Mouse (Mus musculus): Measurements from ENCODE around the gene Olfr744.
"Not testable (repeated sequence)": the region's sequence is repeated elsewhere in the genome, so short reads cannot be mapped to it uniquely, and the experiment has no call there.

Olfr744 gene

GRCm38 (mm10) chr14:50614579-50614978 is at the start of gene Olfr744:
Gene Olfr744 (plus strand): TSS chr14:50614879.
- DNase-seq: no peak

GRCm38 (mm10) chr14:50573056-50573455 is 41.6 kb upstream of the Olfr744 start:
- not testable (repeated sequence) for DNase-seq

GRCm38 (mm10) chr14:50639088-50639487 is 24.4 kb downstream of the Olfr744 start, which contains the start of gene Olfr745:
Gene Olfr745 (plus strand): TSS chr14:50639388.
- DNase-seq: no peak

- DNase-seq: no peak
These were observed 32.1 kb downstream of the Olfr744 start, which contains the start of gene Olfr746 for GRCm38 (mm10) chr14:50646783-50647182. Gene Olfr746 (plus strand): TSS chr14:50647083.
